Mouse (Mus musculus) urinary bladder, postnatal 36 days (tissue): ENCODE data around the gene Ezr.

Source experiments
- DNase-seq, 2 experiments: peaks; one replicate each; pipeline ENCODE4 v3.0.0; 2022; ENCODE audit warnings: low spot score in 2 of 2, mixed read lengths in 1 of 2

Gene Ezr

GRCm38 (mm10) chr17:6769602-6770001 lies 13.0 kb downstream of the Ezr start:
- DNase-seq = no peak

DNA sequence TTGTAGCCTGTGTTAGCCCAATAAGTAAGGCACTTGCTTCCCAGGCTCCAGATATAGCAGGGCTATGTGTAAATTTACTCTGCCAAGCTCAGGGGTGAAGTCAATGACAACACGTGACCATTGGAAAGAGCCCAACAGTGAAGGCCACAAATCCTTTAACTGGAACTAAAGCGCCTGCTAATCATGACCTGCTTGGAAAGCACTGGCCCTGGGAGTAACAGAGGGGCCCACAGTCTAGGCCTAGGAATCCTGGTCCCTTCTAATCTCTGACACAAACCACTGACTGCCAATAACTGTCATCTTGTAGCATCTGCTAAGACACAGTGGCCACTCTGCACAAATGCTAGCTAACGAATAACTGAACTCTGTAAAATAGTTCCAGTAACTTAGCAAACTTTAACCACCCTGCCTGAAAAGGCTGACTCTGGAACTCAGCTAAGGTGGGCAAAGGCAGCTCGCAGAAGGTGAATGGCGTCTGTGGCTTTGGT lies 14.2 kb downstream of the Ezr start:
- no peak for DNase-seq

GRCm38 (mm10) chr17:6767771-6768170 lies 14.8 kb downstream of the Ezr start:
- DNase-seq = no peak

GRCm38 (mm10) chr17:6766823-6767222 lies 15.8 kb downstream of the Ezr start:
- no peak for DNase-seq

DNA sequence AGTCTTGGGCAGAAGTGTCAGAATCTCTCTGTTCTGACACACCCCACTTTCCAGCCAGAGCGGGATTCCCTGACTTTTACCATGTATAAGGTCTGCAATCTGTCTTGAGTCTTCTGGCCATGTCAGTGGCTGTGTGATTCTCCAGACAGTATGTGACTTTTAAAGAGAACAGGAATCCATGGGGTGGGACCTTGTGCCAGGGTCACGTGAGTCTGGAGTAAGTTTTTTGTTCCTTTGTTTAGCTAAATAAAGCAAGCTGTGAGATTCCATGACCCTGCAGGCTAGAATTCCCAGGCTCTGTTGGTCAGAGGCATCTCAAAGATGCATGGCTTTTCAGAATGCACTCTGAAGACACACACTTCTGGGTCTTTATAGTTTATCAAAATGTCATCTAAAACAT lies 16.7 kb downstream of the Ezr start:
- no peak for DNase-seq

DNA sequence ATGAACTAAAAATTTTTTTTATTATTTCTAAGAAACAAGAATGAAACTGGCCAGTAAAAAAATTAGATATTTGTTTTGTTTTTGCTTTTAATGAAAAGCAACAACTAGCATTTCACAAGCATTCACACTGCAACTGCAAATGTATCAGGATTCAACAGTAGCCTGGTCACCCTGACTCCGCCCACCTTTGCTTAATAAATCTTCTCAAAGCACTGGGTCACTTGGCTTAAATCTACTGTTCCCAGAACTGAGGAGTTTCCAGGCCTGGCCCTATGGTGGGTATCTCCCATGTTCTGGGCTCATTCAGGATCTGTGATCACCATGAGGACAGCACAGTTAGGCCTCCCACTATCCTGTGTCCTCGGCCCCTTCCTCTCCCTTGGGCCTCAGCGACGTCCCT lies 17.9 kb downstream of the Ezr start:
- DNase-seq = no peak

- no peak for DNase-seq
These were observed 18.4 kb downstream of the Ezr start for GRCm38 (mm10) chr17:6764227-6764593.

DNA sequence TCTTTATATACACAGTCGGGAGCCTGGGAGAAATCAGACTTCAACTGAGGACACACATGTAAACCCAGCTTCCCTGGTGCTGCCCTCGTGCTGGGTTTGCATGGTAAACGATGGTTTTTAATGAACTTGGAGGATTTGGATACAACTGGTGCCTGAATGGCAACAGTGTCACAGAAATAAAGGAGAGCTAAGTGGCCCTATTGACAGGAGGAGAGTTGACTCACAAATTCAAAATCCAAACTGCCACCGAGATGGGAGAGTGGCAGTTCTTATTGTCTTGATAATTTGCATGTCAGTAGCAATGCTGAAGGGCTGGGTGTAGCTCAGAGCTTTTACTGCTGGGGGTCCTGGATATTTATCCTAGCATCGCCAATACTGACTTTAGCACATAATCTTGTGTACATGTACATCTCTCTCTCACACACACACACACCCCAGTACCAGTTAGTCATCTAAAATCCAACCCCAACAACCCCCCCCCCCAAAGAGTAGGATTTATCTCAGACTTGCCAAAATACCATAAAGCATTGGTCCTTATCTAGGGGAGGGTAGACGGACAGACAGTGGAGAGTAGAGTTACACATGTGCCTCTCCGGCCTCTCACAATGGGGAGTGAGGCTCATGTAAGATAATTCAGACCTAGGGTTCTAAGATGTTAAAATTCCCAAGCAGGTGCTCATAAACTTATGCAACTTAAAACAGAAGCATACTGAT lies 18.9 kb downstream of the Ezr start:
- DNase-seq = no peak

DNA sequence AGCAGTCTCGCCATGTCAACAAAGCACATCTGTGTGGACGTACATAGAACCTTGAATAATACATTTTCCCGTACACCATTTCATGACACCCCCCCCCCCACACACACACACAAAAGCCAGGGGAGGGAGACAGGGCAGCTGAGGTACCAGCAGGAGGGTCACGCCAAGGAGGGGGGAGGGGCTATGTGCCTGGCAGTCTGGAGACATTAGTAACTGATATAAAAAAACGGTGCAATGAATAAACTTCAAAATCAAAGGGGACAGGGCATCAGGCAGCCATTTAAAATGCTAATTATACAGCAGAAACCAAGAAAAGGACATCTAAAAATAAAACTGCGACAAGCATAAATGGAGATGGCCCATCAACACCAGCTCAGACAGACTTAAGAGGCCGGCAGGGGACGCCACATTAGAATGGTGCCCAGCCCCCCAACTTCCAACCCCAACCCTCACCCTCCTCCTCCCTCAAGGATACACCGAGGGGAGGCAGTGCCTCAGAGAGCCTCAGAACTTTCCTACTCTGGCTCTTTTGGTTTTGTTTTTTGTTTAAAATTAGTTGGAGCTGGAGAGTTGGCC lies 22.8 kb downstream of the Ezr start:
- no peak for DNase-seq

- DNase-seq = no peak
These were observed 23.7 kb downstream of the Ezr start for GRCm38 (mm10) chr17:6758845-6759244.

- DNase-seq = peak; percentile 55
These were observed 24.7 kb downstream of the Ezr start for GRCm38 (mm10) chr17:6757902-6758301.

- DNase-seq = no peak
These were observed 26.7 kb downstream of the Ezr start for GRCm38 (mm10) chr17:6755873-6756272.

DNA sequence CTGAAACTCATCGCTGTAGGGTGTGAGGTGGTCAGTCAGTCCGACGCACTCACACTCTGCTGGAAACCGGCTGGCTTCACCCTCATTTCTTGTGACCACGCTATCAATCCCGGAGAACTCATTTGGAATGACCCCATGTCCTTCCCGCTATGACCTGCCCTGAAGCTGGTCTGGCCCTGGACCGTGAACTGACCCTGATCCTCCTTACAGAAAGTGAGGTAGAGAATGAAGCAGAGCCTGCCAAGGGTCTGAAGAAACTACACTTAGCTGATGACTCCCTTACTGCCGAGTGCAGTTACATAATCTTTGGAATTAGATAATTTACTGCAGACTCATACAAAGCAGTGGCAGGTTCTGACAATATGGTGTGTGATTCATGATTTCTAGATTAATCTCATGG lies 27.4 kb downstream of the Ezr start:
- DNase-seq = no peak

DNA sequence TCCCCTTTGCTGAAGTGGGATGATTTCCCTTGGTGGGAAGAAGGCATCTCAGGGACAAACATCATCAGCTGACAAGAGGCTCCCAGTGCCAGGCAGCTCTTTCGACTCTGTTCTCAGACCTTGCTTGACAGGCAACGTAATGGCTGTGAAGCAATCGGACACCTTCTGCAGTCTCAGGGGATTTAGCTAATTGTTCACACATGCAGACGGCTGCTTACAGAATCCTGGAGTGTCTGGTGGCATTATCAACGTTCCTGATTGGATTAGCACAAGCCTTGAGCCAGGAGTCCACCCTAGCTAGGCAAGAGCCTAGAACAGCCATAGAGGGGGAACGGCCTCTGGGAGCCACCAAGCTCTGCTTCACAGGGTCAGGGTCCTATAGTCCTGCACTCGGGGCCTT lies 30.2 kb downstream of the Ezr start:
- no peak for DNase-seq

- peak; percentile 65 to 66 for DNase-seq
These were observed 31.2 kb downstream of the Ezr start for GRCm38 (mm10) chr17:6751221-6751859.

GRCm38 (mm10) chr17:6748779-6749464 lies 33.7 kb downstream of the Ezr start:
- no peak for DNase-seq

DNA sequence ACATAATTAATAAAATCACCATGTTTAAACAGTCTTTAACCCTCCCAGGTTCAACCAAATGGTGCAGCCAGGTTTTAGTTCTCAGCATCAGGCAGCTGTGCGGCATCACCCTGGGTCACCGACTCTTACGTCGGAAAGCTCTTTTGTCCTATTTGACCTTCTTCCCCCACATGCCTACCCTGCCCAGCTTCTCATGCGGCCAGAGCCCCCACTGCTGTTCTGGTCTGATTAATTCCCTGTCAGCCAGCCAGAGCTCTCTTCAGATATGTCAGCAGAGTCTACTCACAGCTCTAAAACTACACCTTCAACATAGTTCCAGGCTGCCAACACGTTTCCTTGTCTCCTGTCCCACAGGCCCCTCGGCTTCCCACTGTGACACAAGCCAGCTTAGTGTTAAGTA lies 35.1 kb downstream of the Ezr start:
- no peak for DNase-seq

DNA sequence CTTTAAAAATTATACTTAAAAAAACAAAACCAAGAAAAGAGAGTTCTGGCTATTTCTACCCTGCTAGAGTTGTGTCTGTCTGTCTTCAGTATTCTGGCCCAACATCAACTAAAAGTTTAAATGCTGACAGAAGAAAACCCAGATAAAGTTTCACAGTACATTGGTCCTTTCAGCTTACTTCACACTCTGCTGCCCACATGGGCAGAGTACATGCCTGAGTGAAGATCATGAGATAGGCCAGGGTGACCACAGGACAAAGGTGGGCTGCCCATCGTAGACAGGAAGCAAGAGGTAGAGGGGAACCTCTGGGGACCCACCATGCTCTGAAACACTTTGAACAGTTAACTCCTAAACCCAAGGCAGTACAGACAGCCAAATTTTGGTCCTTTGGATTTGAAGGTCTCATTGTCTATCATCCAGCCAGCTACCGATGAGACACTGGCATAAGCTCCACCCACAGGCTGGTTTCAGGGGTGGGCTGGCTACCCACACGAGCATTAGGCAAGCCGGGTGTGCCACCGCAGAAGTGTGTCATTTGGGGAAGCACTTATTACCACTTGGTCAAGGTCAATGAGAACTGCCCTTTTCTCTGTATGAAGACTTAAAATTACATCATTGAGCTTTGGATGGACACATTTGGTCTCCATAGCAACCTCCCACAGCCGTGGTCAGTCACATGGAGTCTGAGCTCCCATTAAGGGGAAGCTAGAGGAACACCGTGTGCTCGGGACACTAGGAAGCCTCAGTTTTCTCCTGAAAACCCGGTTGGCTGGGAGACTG lies 35.9 kb downstream of the Ezr start:
- DNase-seq = no peak

DNA sequence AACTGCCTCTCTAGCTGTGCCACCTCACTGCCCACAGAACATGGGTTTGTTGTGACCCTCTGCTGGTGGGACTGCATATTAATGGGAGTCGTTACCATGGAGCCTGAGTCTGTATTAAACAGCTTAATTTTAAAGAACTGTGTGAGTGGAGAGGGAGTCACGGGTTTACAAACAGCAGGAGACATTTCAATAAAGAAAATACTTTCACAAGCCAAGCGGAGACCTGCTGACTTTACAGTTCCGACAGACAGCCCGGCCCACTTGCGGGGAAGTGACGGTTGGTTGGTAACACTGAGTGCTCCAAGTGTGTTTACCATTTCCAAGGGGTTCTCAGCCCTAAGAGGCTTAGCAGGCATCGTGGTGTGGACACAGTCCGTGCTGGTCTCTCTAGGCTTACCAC lies 36.6 kb downstream of the Ezr start:
- DNase-seq = no peak

DNA sequence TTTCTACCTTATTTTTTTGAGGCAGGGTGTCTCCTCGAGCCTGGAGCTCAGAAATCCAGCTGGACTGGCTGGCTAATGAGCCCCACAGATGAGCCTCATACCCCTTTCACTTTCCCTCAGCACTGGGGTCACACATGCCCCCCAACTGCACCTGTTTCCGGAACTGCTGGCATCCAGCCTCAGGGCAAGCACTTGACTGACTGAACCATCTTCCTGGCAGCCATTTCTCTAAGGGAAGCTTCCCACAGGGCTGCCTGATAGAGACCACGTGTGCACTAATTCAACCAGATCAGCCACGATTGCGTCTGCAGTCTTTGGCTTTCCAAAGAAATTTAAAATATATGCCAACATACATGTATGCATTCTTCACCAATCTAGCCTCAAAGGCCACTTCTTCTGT lies 37.1 kb downstream of the Ezr start:
- no peak for DNase-seq

DNA sequence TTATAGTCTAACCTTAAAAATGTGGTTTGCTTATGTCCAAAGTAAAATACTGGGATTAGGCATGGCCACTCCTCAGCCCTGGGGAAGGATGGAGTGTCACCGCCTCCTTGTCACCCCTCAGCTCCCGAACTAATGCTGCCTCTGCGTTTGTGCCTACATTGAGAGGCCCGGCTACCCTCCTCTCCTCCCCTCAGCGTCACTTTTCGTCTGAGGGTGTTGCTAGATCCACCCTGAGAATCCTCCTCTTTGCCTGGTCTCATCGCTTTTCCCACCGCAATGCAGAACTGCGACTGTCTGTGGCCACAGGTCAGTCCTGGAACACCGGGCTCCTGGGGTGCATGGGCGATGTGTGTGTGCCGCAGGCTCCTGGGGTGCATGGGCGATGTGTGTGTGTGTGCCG lies 37.7 kb downstream of the Ezr start:
- DNase-seq = no peak

DNA sequence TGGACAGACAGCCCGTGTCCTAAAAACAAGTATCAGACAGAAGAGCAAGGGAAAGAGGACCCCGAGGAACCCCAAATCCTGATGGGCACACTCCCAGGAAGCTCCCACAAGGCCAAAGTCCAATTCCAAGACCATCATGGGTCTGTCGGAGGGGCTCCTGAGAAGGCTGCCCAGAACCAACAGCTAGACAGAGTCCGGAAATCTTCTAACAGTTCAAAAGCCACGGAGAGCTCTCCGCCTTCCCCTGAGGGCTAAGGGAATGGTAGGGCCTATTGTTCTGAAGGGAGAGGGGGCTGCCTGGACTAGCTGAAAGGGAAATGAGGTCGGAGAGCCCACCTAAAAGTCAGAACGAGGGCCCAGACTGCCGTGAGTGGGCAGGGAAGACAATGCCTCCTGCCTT lies 38.2 kb downstream of the Ezr start:
- no peak for DNase-seq
